Mouse (Mus musculus) ZHBTc4 (cell line): ENCODE results near the gene Mrvi1.
A peak's percentile ranks its signal among the peaks of the same experiment; 100 is the strongest.

Source experiments
- DNase-seq: peaks from one replicate; pipeline ENCODE4 v3.0.0-alpha.2; 2011; ENCODE audit warnings: low read depth, low spot score

Mrvi1 gene

DNA sequence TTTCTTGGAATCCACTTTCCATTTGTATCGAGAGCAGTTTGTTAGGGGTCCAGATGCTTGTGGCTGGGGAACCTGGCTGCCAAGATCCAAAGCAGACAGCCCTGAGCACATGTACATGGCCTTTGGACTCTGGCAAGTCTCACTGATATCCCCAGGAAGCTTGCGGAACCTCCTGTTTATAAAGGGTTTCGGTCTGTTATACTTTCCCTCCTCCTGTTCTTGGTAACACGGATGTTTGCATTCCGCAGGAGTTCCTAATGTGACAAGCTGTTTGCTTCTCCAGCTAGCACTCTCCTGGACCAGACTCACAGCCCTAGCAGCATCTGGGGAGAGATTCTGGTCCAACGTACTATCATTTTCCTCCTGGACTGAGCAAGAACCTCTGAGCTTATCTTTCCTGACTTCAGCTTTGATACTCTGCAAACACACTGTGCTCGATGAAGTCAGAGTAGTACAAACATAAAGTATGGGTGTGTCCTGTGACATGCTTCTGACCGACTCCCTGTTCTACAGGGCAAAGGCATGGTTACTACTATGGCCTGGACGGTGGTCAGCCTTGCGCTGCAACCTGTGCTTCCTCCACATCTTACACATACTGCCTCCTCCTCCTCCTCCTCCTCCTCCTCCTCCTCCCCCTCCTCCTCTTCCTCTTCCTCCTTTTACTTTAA, 88.2 kb downstream of the Mrvi1 start:
- DNase-seq: no peak

DNA sequence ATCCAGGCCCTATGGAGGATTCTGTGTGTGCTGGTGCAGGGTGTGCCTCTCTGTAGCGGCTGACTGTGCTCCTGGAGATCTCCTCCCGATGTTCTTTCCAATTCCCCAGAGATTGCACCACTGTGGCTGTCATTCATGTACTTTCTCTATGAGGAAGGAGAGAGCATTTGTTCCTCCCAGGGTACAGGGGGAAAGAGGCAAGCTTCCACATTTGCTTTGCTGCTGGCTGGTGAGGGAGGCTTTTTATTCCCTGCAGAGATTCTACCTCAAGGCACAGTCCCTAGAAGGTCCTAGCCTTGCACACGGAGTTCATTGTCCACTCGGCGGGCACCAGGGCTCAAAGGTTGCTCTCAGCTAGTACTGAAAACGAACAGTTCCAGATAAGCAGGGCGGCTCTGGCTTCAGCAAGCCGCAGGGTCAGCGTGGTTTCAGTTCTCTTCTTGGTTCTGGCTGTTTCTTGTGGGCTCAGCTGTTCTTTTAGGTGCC, 90.7 kb downstream of the Mrvi1 start:
- peak; percentile 10 for DNase-seq

DNA sequence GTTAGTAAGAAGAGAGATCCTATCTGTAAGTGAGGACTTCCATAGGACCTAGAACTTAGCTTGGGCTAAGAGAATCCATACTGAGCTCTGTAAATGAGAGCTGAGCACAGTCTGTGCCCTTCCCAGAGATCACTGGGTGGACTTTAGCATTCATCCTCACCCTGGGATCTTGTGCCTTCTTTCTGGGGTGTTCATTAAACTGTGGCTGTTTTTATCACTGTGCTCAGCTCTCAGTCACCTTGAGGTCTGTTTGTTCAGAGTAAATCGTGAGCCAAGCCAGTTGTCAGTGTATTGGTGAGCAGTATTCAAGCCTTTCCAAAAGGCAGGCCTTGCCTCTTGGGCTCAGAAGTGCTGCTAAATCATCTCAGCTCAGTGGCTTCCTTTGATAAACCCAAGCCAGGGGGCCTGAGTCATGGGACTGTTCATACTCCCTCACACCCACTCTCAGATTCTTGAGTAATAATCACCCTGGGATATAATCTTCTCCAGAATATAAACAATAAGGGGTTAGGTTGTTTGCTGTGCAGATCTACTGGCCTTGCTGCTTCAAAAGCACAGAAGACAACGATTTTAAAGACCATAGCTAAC, 100.4 kb downstream of the Mrvi1 start:
- DNase-seq: no peak

DNA sequence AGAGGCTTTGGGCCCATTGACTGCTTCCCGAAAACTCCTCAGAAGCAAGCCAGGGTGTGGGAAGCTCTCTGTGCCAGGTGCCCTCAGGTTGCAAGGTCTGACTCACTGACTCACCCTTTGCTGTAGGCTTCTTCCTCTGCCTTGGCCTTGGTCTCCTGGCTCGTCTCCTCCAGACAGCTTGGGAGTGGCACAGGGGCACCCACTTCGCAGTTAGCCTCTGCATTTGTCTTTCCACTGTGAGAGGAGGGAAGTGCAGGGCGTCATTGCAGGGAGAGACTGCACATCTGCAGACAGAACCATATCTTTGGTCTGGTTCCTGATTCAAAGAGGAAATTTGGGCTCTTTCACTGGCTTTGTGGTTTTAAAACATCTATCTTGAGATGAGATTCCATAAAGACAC, 104.2 kb downstream of the Mrvi1 start:
- DNase-seq: no peak

DNA sequence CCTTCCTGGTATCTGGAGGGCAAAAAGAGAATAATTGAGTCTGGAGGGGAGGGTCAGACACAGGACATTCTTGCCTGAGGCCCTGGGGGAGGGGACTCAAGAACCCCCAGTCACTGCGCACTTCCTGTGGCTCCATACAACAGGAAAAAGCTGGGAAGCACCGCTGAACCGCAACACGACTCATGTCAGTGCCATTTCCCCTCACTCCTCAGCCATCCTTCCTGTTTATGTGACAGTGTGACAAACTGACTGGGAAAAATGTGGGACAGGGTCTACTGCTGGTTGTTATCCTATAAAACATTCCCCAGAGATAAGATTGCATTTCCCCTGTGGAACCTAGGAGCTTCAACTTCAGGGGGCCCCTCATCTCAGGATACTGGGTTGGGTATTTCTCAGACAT, 105.3 kb downstream of the Mrvi1 start:
- DNase-seq: no peak

DNA sequence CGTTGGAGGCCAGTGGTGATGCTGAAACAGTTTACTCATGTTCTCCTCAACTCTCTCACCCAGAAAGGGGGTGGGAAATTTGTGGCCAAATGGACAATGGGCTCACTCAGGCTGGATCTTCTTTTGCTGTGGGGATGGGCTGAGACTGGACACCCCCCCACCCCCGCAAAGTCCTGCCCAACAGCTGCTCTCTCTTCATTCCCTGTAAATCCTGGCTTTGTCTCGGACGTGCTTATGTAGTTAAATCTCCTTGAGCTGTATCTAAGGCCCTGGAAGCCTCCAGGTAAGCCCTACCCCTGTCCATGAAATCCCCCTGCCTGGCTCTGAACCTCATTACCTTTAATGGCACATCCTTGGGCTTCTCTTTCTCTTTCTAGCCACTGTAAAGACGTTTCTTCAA, 113.5 kb downstream of the Mrvi1 start:
- no peak for DNase-seq

DNA sequence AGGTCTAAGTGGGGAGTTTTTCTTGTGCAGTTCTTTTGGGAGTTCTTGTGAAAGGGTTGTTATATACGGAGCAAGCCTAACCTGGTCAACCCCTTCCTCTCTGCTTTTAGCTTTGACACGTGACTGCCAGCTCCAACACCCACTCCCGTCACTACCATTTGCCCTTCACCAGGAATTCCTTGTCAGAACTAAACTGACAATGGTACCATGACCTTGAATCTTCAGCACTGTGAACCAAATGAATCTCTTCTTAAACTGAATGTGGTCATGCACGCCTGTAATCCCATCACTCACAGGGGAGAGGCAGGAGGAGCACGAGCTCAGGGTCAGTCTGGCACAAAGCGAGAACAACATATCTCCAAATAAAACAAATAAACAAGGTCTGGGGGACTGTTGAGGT, 115.1 kb downstream of the Mrvi1 start:
- peak; percentile 82 for DNase-seq

DNA sequence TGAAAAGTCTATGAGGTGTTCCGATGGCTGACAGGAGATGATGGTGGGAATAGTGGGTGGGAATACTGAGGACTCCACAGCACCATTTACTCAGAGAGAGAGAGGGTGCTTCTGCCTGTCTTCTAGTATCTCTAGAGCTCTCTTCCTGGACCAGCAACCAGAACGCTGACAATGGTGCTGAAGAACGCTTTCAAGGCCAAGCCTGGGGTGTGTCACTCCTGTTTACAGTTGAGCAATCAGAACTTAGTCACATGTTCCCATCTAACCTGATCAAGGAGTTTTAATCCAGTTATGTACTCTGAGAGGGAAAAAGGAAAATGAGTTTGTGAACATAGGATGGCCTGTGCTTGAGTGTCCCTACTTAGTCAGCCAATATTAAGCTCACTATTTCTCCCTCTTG, 116.2 kb downstream of the Mrvi1 start:
- no peak for DNase-seq

DNA sequence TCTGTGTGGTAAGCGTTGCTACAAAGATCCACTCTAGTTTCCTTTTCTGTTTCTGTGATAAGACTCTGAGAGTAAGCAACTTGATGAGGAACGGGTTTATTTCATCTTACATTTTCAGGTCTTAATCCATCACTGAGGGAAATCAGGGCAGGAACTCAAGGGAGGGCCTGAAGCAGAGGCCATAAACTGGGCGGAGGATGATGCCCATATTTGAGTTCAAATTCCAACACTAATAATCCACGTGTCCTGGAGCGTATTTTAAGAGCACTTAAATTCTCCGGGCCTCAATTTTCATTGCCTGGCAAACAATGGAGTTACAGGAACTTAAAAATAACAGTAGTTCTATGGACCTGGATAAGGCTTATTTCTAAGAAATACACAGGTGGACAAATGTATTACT, 116.7 kb downstream of the Mrvi1 start:
- DNase-seq: no peak

DNA sequence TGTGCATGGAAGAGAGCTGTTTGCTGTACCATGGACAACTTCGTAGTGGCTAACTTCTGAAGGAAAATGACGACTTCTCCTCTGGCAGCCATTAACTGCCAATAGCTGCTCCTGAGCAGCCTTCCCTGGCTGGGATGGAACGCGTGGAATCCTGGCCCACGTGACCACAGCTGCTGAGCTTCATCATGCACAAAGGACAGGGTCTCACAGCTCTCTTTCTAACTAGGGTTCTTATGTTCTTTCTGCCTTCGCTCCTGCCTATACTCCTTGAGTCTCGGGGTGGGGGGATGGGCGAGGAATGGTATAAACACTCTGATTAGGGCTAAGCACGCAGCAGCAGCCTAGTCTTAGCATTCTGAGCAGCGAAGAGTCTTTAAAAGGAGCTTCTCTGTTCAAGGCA, 117.2 kb downstream of the Mrvi1 start:
- DNase-seq: peak; percentile 46

DNA sequence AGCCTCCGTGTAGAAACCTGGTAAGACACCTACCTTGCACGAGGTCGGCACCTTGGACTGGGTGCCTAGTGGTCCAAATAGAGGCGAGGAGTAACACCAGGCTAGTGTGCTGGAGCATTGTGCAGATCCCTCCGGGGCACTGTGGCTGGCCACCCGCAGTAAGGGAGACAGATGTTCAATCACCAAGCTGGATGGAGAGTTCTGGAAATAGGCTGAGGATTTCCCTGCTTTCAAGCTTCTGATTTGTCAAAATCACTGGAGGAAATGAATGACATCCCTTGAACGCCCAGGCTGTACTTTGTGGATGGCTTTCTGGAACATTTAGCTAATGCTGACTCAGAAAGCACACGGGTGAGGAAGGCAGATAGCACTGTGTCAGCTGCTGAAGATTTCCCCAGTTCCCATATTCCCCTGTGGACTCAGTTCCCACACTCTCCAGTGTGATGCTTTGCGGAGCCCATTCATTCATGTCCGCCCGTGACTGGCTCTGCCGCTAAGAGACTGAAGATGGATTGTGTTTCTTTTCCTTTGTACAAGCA, 119.4 kb downstream of the Mrvi1 start, which contains the start of gene Lyve1:
TSS of gene Lyve1 (minus strand) at position 489 of the 539 bp plus-strand sequence.
- DNase-seq: no peak

DNA sequence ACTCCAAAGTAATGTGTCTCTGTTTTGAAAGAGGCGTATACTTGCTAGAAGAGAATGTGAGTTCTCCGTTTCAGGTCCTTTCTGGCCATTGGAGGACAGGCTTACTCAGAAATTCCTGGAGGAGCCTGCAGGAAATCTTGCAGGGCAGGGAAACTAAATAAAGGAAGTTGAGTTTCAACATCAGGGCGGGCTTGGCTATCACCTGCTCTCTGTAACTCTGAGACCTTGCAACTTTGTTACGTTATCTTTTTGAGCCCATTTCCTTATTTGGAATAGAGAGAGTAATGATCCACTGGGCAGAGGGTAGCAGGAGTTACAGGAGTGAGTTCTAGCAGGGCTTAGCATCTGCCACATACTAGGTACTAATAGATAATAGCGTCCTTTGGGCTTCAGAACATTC, 122.1 kb downstream of the Mrvi1 start:
- no peak for DNase-seq

DNA sequence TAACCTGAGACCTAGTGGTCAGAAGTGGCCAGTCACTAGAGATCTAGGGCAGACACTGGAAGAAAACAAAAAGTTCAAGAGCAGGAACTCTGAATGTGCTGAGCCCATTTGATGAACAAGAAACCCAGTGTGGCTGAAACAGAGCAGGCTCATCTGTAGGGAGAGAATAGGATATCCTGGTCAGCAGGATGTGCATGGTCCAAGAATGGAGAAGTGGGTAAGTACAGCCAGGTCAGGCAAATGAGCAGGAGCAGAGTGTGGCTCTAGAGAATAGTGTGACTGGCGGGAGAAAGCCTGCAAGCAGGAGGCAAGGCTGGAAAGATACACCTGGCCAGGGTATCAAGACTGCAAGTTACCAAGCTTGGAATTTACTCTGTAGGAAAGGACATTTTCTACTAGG, 126.7 kb downstream of the Mrvi1 start:
- no peak for DNase-seq

DNA sequence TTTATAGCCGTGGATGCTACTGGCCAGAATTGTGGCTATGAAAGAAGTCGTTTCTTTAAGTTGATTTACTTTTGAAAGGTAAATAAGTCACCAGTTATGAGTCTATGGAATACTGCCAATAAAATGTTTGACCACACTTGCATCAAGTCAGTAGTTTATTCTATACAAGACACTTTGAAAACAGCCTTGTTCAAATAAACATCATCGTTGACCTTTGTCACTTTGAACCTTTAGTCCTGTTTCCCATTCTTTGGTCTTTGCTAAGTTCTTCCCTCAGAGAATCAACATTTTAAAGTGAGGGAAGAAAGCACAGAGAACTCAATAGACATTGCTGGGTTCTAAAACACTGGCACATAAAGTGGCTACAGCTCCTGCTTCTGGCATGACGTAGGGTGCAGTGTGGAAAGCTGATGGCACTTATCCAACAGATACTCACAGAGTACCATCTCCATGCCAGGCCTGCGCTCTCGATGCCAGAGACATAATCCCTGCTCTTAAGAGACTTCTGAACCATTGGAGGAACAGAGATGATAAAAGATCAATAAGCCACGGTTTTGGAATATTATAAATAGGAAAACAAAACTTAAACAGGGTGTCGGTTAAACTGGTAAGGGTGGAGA, 127.2 kb downstream of the Mrvi1 start:
- DNase-seq: no peak

DNA sequence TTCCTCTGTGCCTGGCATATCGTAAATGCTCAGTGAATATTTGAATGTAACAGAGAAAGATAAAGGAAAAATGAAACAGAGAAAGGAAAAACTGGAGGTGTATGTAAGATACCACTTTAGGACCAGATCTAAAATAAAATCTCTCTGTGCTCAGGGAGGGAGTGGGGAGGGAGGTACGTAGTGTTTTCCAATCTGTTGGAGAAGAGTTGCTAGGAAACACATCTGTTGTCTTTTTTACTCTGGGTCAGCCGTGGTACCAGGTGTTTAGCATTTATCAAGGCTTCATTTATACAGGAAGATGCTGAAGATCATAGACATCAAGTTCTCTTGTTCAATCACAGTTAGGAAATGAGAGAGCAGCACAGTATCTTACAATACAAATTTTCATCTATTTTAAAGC, 127.7 kb downstream of the Mrvi1 start:
- DNase-seq: no peak

DNA sequence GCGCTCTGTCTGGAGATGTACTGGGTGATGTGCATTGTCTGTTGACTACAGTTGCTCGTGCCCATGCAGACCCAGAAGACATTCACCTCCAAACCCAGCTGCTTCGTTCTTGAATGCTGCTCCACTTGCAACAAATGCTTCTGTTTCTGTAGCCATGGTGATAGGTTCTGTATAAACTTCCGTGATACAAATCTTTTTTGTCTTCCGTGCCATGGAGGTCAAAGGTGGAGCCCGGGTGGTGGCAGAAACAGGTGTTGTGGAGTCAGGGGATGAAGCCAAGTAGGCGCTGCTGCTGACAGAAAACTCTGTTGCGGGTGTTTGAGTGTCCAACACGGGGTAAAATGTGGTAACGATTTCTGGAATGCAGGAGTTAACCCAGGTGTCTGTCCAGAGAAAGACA, 128.7 kb downstream of the Mrvi1 start:
- DNase-seq: no peak

DNA sequence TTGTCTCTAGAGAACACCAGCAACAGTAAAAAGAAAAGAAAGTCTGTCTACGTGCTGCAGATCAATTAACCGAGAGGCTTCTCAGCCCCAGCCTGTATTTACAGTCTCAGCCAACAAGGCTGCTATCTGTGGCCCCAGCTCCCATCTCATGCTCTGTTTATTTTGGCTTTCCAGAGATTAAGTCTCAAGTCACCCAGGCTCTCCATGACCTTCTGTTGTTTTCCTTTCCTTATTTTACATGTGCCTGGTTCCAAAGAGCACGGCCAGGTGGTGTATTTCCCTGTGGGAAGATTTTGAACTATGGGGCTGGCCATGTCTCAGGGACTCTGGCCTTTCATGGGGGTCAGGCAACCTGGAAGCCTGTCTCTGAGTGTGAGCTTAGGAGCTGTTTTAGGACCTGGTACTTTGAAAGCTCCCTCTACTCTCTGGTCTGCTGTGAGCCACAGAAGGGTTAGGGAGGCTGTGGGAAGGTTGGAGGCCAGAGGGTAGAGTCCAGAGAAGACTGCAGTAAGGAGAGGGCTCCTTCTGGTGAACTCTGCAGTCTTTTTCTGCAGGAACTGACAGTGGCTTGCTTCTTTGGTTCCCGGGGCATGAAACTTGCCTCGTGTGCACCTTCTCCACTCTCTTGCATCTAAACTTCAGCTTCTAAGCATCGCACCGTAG, 130.6 kb downstream of the Mrvi1 start:
- no peak for DNase-seq

DNA sequence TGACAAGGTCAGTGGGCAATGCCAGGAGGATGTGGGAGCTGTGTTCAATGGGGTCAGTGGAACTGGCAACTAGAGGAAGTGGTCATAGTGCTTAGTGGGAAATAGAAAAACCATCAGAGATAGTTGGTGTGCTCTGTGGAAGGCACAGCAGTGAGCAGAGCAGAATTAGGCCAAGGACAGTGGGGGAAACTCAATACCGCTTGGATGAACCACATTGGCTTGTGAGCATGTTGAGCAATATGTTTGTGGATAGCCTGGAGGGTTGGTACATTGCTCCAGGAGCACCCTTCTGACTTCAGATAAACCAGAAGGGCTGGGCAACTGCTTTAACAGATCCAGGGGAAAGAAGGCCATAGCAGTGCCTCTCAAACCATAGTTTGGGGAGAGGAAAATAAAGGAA, 133.9 kb downstream of the Mrvi1 start:
- no peak for DNase-seq

DNA sequence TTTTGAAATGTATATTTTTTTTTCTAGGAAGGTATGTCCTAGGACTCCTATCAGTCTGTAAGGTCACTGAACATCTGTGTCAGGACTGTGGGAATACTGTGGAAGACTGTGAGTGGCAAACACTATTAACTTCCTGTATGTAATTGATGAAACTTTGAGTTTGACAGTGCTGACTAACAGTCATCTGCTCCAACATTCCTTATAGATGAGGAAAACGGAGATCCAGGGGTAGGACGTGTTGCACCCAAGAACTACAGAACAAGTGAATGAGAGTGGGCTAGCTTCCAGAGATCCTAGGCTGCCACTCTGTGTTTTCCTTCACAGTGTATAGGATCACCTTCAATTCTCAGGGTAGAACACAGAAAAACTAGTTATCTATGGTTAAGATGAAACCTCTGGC, 134.9 kb downstream of the Mrvi1 start:
- DNase-seq: no peak

DNA sequence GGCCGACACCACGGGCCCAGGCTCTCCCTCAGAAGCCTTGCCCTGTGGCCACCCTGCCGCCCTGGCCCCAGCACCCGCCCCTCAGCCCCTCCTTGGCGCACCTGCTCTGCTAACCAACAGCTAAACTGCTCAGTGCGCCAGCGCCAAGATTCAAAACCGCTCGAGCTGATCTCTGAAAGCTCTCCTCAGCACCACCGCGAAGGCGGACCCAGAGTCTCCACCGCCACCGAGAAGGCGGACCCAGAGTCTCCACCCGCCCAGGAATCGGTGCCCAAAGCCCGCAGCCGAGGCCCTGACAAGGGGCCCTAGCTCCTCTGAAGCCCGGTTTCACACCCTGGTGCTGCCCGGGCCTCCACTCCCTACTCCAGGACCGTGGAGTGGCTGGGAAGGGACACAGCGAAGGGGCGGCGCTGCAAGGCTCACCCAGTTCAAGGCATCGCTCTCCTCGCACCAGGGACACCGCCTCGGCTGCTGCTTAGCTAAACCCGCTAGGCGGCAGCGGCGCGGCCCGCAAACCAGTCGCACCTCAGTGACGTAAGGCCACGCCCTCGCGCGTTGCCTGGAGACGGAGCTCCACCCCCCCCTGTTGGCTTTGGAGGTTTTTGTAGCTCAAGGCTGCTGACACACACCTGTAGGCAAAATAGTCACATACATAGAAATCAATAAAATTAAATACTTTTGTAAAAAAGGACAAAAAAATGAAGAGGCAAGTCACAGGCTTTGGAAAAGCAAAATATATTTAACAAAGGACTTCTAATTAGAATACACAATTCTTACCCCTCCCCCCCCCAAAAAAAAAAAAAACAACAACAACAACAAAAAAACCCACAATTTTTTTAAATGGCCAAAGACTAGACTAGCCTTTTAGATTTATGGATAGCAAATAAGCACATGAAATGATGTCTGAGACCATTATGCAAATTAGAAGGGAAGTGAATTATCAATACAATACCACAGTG, 138.1 kb downstream of the Mrvi1 start, which contains the start of gene Rnf141:
TSS of gene Rnf141 (minus strand) at position 542 of the 959 bp plus-strand sequence.
- peak; percentile 97 for DNase-seq

DNA sequence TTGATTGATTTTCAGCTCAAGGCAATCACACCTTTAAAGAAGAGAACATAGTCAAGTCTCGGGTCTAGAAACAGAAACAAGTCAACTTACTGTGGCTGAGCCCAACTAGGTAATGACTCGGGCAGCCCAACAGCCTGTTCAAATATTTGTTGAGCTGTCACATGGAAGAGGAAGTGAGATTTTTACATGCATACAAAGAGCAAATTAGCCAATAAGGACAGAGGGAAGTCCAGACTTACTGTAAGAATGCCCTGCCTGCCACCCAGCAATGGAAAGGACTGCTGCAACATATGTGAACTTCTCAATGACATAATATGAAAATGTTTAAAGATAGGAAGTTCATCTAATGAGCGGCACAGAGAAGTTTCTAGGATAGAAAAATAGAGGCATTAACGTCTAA, 141.9 kb downstream of the Mrvi1 start:
- no peak for DNase-seq
